Mouse (Mus musculus): ENCODE measurements at regions not wholly inside any gene's neighbourhood (a gene's known extent, or its start where the extent isn't known, plus 50 kb on each side); places are given as distances from the start of the nearest gene placed in this dataset.

DNA sequence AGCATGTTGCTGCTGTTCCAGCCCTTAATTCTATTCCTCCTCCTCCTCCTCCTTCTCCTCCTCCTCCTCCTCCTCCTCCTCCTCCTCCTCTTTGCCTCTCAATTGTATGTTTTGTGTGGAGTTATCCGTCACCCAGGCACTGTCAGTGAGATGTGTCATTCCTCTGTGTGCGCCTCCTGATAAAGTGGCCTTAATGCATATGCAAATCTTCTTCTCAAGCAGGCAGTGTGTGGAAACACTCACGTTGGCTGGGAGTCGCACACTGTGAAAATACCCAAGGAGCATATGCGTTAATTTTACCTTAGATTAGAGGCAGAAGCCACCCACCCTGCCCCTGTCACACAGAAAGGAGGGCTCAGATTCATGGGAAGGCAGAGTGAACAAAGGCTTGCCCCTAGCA lies 401.0 kb downstream of the Tshz3 start:
- H3K4me1 ChIP-seq (replicated peaks) = peaks cover 12% of the 10 kb centered on the region
- no peak overlapping the region for H3K4me3 ChIP-seq
- no peaks in the 10 kb centered on the region for H3K36me3 ChIP-seq
- no peaks in the 10 kb centered on the region for H3K27me3 ChIP-seq
- no peak overlapping the region for H3K4me2 ChIP-seq
- H3K27ac ChIP-seq (replicated peaks) = no peak overlapping the region
- no peak overlapping the region for H3K9ac ChIP-seq
- ATAC-seq (ENCODE audit: low read depth) = no peak
- 8% methylated on average over 5 of the region's 5 CpGs for WGBS
- no peaks in the 10 kb centered on the region for H3K9me3 ChIP-seq

DNA sequence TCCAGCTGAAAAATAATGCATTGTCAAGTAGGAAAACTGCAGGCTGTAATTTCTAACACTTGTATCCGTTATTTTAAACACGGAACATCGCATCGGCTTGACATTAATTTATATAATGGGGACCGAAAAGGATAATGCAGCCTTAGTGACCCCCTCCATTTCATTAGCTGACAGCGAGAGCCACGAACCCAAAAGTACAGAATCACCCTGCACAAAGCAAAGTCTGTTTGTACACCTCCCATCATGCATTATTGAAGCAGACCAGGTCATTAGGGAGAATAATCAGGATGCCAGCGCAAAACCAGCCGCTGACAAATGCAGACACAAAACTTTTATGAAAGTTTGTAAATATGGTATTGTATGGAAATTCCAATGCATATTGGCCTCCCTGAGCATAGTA lies 406.8 kb downstream of the Tshz3 start:
- Histone ChIP-seq H3K4me2 (no peak overlapping the region), H3K36me3 (no peaks in the 10 kb centered on the region), H3K27me3 (no peaks in the 10 kb centered on the region), H3K27ac (replicated peaks) (no peak overlapping the region), H3K9ac (no peak overlapping the region), H3K4me1 (replicated peaks) (no peaks in the 10 kb centered on the region), H3K4me3 (no peak overlapping the region), H3K9me3 (no peaks in the 10 kb centered on the region)
- 79% methylated on average over 9 of the region's 9 CpGs for WGBS
- ATAC-seq (ENCODE audit: low read depth) = no peak

DNA sequence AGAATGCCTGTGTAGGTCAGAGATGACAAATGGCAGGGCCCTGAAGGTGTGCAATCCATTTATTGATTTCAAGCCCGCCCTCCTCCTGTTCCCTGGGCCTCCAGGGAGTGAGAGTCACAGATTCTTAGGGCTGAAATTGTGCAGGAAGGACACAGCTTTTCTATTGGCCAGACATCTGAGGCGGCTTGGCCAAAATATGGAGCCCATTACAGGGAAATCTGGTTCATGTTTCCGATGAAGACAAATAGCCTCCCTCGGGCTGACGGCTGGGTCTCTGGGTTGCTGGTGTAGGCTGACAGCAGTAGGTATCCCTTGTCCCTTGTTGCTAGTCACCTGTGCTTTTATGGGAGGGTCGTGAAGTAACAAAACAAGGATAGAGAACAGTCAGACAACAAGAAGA lies 413.2 kb downstream of the Tshz3 start:
- ATAC-seq (ENCODE audit: low read depth) = no peak
- Histone ChIP-seq H3K4me3 (no peak overlapping the region), H3K27ac (replicated peaks) (no peak overlapping the region), H3K27me3 (no peaks in the 10 kb centered on the region), H3K36me3 (no peaks in the 10 kb centered on the region), H3K9ac (no peak overlapping the region), H3K9me3 (no peaks in the 10 kb centered on the region), H3K4me2 (no peak overlapping the region), H3K4me1 (replicated peaks) (no peaks in the 10 kb centered on the region)
- 79% methylated on average over 6 of the region's 6 CpGs for WGBS

DNA sequence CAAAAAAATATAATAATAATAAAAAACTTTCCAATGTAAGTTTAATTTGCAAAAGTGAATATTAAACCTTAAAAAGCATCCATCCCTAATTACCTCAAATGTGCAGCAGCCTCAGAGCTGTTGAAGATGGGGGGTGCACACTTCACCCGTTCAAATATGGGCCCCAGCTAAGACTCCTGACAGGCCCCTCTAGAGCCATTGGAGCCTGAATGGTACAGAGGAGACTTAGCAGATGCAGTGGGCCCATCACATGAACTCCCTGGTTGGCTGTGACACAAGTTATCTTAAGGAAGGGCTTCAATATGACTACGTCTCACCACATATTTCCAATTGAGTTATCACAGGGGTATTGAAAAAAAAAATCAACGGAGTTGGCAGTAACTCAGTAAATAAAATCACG lies 422.9 kb downstream of the Tshz3 start:
- no peaks in the 10 kb centered on the region for H3K4me1 ChIP-seq (replicated peaks)
- 78% methylated on average over 4 of the region's 4 CpGs for WGBS
- no peak overlapping the region for H3K4me3 ChIP-seq
- no peaks in the 10 kb centered on the region for H3K27me3 ChIP-seq
- peak; percentile 43; the same call in 1 of the 2 replicates for ATAC-seq (ENCODE audit: low read depth)
- H3K27ac ChIP-seq (replicated peaks) = no peak overlapping the region
- H3K9ac ChIP-seq = no peak overlapping the region
- H3K9me3 ChIP-seq = no peaks in the 10 kb centered on the region
- H3K4me2 ChIP-seq = no peak overlapping the region
- H3K36me3 ChIP-seq = no peaks in the 10 kb centered on the region

DNA sequence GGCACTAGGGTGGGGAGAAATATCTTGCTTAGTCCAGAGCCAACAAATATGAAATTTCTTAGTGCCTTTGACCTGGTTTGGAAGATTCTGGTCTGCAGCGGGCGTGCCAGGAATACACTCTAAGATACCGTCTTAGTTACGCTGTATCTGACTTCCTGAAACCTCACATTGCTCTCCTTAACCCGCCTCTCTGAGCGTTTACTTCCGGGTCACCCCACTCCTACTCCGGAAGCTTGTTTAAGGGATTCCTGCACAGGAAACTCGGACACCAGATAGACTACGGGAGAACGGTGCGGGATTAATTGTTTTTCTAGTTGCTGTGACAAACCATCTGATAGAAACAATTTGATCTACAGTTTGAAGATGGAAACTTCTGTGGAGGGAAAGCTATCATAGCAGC lies 442.3 kb downstream of the Tshz3 start:
- ATAC-seq (ENCODE audit: low read depth) = no peak
- Histone ChIP-seq H3K4me2 (no peak overlapping the region), H3K9me3 (no peaks in the 10 kb centered on the region), H3K27ac (replicated peaks) (no peak overlapping the region), H3K27me3 (no peaks in the 10 kb centered on the region), H3K4me3 (no peak overlapping the region), H3K4me1 (replicated peaks) (peaks cover 12% of the 10 kb centered on the region), H3K36me3 (no peaks in the 10 kb centered on the region), H3K9ac (no peak overlapping the region)
- 94% methylated on average over 12 of the region's 12 CpGs for WGBS

DNA sequence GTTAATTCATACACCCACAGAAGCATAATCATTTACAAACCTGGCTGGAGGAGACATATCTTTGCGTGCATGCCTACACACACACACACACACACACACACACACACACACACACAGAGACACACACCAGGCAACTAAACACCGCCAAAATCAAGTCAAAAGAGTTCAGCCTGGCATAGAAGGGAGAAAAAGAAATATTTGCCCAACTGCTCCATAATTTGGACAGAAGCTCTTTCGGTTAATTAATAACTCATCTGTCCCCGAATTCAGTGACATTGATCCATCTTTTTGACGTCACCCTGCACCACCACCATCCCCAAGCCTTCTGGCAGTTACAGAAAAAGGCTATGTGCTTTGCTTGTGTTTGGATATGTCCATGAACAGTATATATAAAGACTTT lies 444.9 kb downstream of the Tshz3 start:
- Histone ChIP-seq H3K9me3 (no peaks in the 10 kb centered on the region), H3K4me3 (no peak overlapping the region), H3K27ac (replicated peaks) (no peak overlapping the region), H3K4me1 (replicated peaks) (peaks cover 23% of the 10 kb centered on the region), H3K27me3 (no peaks in the 10 kb centered on the region), H3K4me2 (no peak overlapping the region), H3K36me3 (no peaks in the 10 kb centered on the region), H3K9ac (no peak overlapping the region)
- ATAC-seq (ENCODE audit: low read depth) = no peak
- 88% methylated on average over 5 of the region's 5 CpGs for WGBS

DNA sequence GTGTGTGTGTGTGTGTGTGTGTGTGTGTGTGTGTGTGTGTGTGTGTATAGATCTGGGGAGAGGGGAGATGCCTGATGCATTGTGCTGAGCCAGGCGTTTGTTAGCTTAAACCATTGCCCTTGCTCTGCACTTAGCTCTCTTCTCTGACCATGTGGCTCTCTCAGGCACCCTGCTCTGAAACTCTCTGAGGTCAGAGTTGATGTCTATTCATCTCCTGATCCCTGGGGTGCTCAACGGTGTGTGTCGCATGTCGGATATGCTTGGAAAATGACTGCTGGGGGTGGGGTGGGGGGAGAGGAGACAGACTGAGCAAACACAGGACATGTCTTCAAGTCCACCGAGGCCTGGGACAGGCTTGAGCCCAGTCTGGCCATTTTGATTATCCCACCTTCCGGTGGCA lies 446.4 kb downstream of the Tshz3 start:
- 43% methylated on average over 6 of the region's 6 CpGs for WGBS
- no peak overlapping the region for H3K4me3 ChIP-seq
- no peak overlapping the region for H3K27ac ChIP-seq (replicated peaks)
- peaks cover 23% of the 10 kb centered on the region for H3K4me1 ChIP-seq (replicated peaks)
- no peaks in the 10 kb centered on the region for H3K36me3 ChIP-seq
- ATAC-seq (ENCODE audit: low read depth) = no peak
- H3K9ac ChIP-seq = no peak overlapping the region
- no peaks in the 10 kb centered on the region for H3K9me3 ChIP-seq
- H3K27me3 ChIP-seq = no peaks in the 10 kb centered on the region
- no peak overlapping the region for H3K4me2 ChIP-seq

DNA sequence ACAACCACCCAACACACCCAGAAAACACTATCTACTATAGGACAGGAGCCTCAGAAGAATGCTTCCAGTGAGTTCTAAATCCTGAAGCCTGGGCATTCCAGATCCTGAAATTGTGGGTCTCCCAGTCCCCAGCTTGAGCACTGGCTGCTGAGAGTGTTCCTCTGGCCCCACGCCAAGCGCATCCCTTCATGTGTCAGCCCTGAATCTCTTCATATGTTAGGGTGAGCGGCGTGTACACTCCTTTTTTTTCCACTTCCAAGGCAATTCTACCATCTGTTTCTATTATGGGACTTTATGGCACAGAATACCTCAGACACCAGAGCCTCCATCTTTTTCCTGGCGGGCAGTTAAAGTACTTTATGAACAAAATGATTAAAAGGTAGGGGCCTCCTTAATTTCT lies 451.8 kb downstream of the Tshz3 start:
- Histone ChIP-seq H3K4me1 (replicated peaks) (peaks cover 15% of the 10 kb centered on the region), H3K27ac (replicated peaks) (peak overlapping the region; percentile 49), H3K9ac (no peak overlapping the region), H3K4me2 (no peak overlapping the region), H3K27me3 (no peaks in the 10 kb centered on the region), H3K4me3 (no peak overlapping the region), H3K36me3 (no peaks in the 10 kb centered on the region), H3K9me3 (no peaks in the 10 kb centered on the region)
- WGBS = 61% methylated on average over 5 of the region's 5 CpGs
- ATAC-seq (ENCODE audit: low read depth) = peak; percentile 40; the same call in 1 of the 2 replicates

DNA sequence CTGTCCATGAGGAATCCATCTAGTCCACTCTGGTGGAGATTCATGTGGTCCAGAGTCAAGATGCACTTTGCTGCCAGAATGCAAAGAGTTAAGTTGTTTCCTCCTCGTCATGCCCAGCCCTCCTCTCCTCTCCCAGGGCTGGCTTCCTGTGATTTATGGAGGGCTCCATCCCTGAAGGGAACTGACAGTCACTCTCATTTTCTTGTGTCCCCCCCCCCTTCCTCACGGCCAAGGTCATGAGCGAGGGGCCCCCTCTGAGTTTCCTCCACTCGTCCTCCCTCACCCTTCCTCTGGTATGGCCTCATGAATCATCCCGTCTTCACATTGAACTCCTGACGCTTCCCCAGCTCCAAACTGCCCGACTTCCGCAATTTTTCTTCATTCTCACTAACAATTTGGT lies 461.9 kb downstream of the Tshz3 start:
- no peaks in the 10 kb centered on the region for H3K9me3 ChIP-seq
- no peak overlapping the region for H3K9ac ChIP-seq
- no peaks in the 10 kb centered on the region for H3K27me3 ChIP-seq
- no peak overlapping the region for H3K4me2 ChIP-seq
- no peak overlapping the region for H3K27ac ChIP-seq (replicated peaks)
- no peaks in the 10 kb centered on the region for H3K36me3 ChIP-seq
- 43% methylated on average over 8 of the region's 8 CpGs for WGBS
- H3K4me3 ChIP-seq = no peak overlapping the region
- no peaks in the 10 kb centered on the region for H3K4me1 ChIP-seq (replicated peaks)
- ATAC-seq (ENCODE audit: low read depth) = no peak

DNA sequence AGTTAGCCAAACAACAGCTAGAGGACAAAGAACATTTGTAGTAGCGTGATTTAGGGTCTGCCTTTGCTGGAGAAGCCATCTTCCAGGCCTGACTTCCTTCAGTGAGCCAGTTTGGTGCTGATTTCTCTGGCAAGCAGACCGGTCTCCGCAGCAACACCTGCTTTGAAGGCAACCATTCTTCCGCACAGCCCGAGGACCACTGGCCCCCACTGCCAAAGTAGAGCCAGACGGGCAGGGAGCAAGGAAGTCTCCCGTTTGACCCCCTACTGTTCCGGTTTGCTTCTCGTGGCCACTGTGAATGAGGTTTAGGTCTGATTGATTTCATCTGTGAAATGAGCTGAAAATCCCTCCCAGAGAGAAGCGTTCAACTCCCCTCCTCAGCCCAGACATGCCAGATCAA lies 471.0 kb downstream of the Tshz3 start:
- 27% methylated on average over 10 of the region's 10 CpGs for WGBS
- Histone ChIP-seq H3K4me1 (replicated peaks) (0 out of 2 replicates have a peak, but pooled peaks cover 5% of the 10 kb centered on the region), H3K27me3 (no peaks in the 10 kb centered on the region), H3K36me3 (no peaks in the 10 kb centered on the region), H3K9me3 (no peaks in the 10 kb centered on the region), H3K4me3 (no peak overlapping the region), H3K9ac (no peak overlapping the region), H3K4me2 (no peak overlapping the region), H3K27ac (replicated peaks) (no peak overlapping the region)
- ATAC-seq (ENCODE audit: low read depth) = 0 out of 2 replicates have a peak, but pooled peaks have one; percentile 47

DNA sequence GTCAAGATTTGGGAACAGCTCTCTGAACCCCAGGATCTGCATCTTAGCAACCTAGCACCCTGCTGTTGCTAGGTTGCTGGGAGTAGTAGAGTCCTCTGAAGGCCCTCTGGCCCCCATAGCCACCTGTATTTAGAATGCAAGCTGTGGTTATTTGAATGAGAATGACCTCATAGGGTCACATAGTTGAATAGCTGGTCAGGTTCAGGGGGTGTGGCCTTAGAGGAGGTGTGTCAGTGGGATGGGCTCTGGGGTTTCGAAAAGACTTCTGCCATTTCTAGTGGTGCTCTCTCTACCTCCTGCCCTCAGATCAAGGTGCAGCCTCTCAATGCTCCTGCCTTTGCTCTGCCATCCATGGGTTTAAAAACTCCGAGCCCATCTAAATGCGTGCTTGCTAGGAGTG lies 477.8 kb downstream of the Tshz3 start:
- Histone ChIP-seq H3K9me3 (no peaks in the 10 kb centered on the region), H3K9ac (no peak overlapping the region), H3K27ac (replicated peaks) (no peak overlapping the region), H3K4me1 (replicated peaks) (peaks cover 12% of the 10 kb centered on the region), H3K36me3 (no peaks in the 10 kb centered on the region), H3K27me3 (no peaks in the 10 kb centered on the region), H3K4me2 (no peak overlapping the region), H3K4me3 (no peak overlapping the region)
- no peak for ATAC-seq (ENCODE audit: low read depth)
- 78% methylated on average over 3 of the region's 3 CpGs for WGBS

DNA sequence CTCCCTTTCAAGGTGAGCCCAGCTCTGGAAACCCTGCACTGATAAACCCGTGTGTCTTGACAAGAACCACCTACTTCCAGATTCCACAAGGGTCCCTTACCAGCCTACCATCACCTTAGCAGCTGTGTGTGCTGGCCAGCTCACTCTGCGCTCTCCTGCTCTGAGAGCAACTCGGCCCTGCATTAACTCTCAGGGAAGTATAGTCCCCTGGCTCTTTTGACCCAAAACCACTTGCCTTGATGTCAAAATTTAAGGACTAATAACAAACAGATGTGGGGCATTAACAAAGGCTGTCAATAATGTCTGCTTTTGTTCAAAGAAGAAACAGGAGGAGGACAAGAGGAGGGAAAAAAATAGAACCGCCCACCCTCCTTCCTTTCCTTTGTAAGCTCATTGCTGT lies 480.3 kb downstream of the Tshz3 start:
- Histone ChIP-seq H3K27me3 (no peaks in the 10 kb centered on the region), H3K36me3 (no peaks in the 10 kb centered on the region), H3K4me1 (replicated peaks) (peaks cover 25% of the 10 kb centered on the region), H3K9ac (no peak overlapping the region), H3K4me3 (no peak overlapping the region), H3K9me3 (no peaks in the 10 kb centered on the region), H3K27ac (replicated peaks) (no peak overlapping the region), H3K4me2 (no peak overlapping the region)
- no peak for ATAC-seq (ENCODE audit: low read depth)
- 67% methylated on average over 4 of the region's 4 CpGs for WGBS

DNA sequence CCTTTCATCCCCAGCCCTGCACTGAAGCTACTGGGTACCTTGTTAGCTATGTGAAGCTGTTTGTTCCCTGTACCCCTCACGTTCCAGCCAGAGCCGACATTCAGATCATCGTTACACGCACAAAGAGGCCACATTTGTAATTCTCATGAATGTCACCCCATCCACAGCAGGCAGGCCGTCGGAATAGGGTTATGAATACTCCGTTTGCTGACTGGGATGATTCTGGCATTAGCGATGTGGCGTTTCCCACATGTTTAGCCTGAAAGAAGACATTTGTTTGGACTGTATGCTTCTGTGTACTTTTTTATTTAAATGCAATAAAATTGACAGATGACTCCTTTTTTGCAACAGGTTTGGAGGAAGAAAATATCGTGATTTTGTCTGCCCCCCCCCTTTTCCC lies 482.0 kb downstream of the Tshz3 start:
- H3K4me1 ChIP-seq (replicated peaks) = peaks cover 25% of the 10 kb centered on the region
- H3K4me2 ChIP-seq = peak overlapping the region; percentile 33
- H3K9me3 ChIP-seq = no peaks in the 10 kb centered on the region
- H3K36me3 ChIP-seq = no peaks in the 10 kb centered on the region
- H3K27ac ChIP-seq (replicated peaks) = 0 out of 2 replicates have a peak overlapping the region, but pooled peaks have one; percentile 9
- H3K27me3 ChIP-seq = no peaks in the 10 kb centered on the region
- H3K9ac ChIP-seq = no peak overlapping the region
- 12% methylated on average over 10 of the region's 10 CpGs for WGBS
- no peak overlapping the region for H3K4me3 ChIP-seq
- ATAC-seq (ENCODE audit: low read depth) = no peak

Measured in neural tube, embryonic 13.5 days (tissue).